Mouse (Mus musculus) lung, adult 2 months (tissue): ENCODE results near the gene Pank4.

Experiments
- CTCF ChIP-seq: fragments of 200-500 bp; IDR thresholded peaks from 2 replicates; pipeline ENCODE4 v1.5.1; 2011; ENCODE audit warnings: mild to moderate bottlenecking, low read length, control low read depth; ENCODE audit not compliant: insufficient read depth
- POLR2A ChIP-seq: fragments of 200-500 bp; IDR thresholded peaks from 2 replicates; pipeline ENCODE4 v1.6.1; 2011; ENCODE audit warnings: low read depth, mild to moderate bottlenecking, control low read depth, low read length, borderline replicate concordance; ENCODE audit errors: extremely low read depth

DNA sequence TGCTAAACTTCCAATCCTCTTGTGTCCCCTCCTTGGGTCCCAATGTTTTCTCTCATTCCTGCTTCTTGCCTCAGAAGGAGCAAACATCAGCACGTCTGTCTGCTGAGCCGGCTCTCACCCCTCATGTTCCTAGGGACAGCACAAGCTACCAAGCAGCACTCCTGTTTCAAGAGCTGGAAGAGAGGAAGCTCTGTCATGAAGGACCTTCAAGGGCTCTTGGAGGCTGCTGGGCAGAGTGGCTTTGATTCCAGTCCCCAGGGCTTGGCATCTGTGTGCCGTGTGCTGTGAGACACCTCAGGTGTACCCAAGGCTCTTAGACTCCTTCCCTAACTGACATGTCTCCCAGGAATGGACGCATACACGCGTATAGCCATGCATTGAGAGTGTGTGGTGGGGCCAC lies 17.2 kb downstream of the Pank4 start:
- TF ChIP-seq CTCF (no peak), POLR2A (no peak)
